Mouse (Mus musculus) neural tube, embryonic 11.5 days (tissue): ENCODE measurements around the gene BC025920. TPM values are rescaled to one million over a fixed set of nuclear protein-coding genes. Genes with fewer than 3 reads are reported as not detected.
A peak's percentile ranks its signal among the peaks of the same experiment; 100 is the strongest.
"Not testable (repeated sequence)": the region's sequence is repeated elsewhere in the genome, so short reads cannot be mapped to it uniquely, and the experiment has no call there.

Experiments
- ATAC-seq: fragments of 200-750 bp; cut with Nextera tagmentation; 2 replicates; pipeline ENCODE4 v1.8.0; 2017; ENCODE audit warnings: moderate number of reproducible peaks, mild to moderate bottlenecking, moderate TSS enrichment, moderate library complexity; ENCODE audit not compliant: insufficient read depth, low FRiP score, low TSS enrichment
- DNase-seq: peaks from one replicate; pipeline ENCODE4 v3.0.0-alpha.2; 2015; ENCODE audit warnings: low spot score
- H3K27ac ChIP-seq: fragments of 300-500 bp; sonication (generic); 2 replicates; pipeline ENCODE4 v1.5.1; 2014; ENCODE audit warnings: low read depth, mild to moderate bottlenecking, low read length
- H3K27me3 ChIP-seq: fragments of 300-500 bp; sonication (generic); 2 replicates; pipeline ENCODE4 v1.6.1; 2014; ENCODE audit warnings: mild to moderate bottlenecking, low read length, mixed read lengths; ENCODE audit not compliant: control insufficient read depth, insufficient read depth
- H3K36me3 ChIP-seq: fragments of 300-500 bp; sonication (generic); 2 replicates; pipeline ENCODE4 v1.6.1; 2014; ENCODE audit warnings: mild to moderate bottlenecking, low read length, moderate library complexity, mixed read lengths; ENCODE audit not compliant: control insufficient read depth, insufficient read depth
- H3K4me1 ChIP-seq: fragments of 300-500 bp; sonication (generic); 2 replicates; pipeline ENCODE4 v1.6.1; 2014; ENCODE audit warnings: low read length, mixed read lengths; ENCODE audit not compliant: control insufficient read depth, insufficient read depth
- H3K4me2 ChIP-seq: fragments of 300-500 bp; sonication (generic); 2 replicates; pipeline ENCODE4 v1.6.1; 2014; ENCODE audit warnings: low read depth, mild to moderate bottlenecking, moderate library complexity
- H3K4me3 ChIP-seq: fragments of 300-500 bp; sonication (generic); 2 replicates; pipeline ENCODE4 v1.5.1; 2014; ENCODE audit warnings: low read depth, low read length
- H3K9ac ChIP-seq: fragments of 300-500 bp; sonication (generic); 2 replicates; pipeline ENCODE4 v1.6.1; 2014; ENCODE audit warnings: mild to moderate bottlenecking, low read length
- H3K9me3 ChIP-seq: fragments of 300-500 bp; sonication (generic); 2 replicates; pipeline ENCODE4 v1.6.1; 2016; ENCODE audit warnings: low read length; ENCODE audit not compliant: control insufficient read depth
- WGBS: fragments of 180-500 bp; shearing (Covaris S2); extraction: QIAGEN DNeasy Blood & Tissue Kit; methylation state at CpG from one replicate; pipeline ENCODE4 v1.1.7; 2014; 5-methylcytosine and 5-hydroxymethylcytosine counted together
- polyA plus RNA-seq: library from polyadenylated mRNA; unstranded; fragments of >200 nt; fragmentation: Nextera tagmentation; extraction: Ambion mirVana; gene quantifications from 2 replicates; pipeline ENCODE4 v1.2.1, GENCODE M21; 2014

BC025920 gene
- polyA plus RNA-seq, 1 experiment from 2014 or later = 0.80 TPM

- not testable (repeated sequence) for H3K27me3 ChIP-seq, H3K36me3 ChIP-seq, H3K4me1 ChIP-seq, DNase-seq, H3K9ac ChIP-seq, H3K4me3 ChIP-seq, H3K9me3 ChIP-seq, ATAC-seq, H3K27ac ChIP-seq, H3K4me2 ChIP-seq
- 52% methylated on average over 4 of the region's 4 CpGs for WGBS
These were observed 34.8 kb downstream of the BC025920 start for GRCm38 (mm10) chr10:81640825-81641224.

- DNase-seq = no peak
- Histone ChIP-seq H3K36me3 (no peaks in the 10 kb centered on the region), H3K4me2 (no peak overlapping the region), H3K4me1 (peaks cover 9% of the 10 kb centered on the region; the same call in 1 of the 2 replicates), H3K9me3 (no peaks in the 10 kb centered on the region), H3K9ac (no peak overlapping the region), H3K27ac (no peak overlapping the region), H3K4me3 (no peak overlapping the region), H3K27me3 (no peaks in the 10 kb centered on the region)
- no peak for ATAC-seq
- WGBS = 98% methylated on average over 2 of the region's 2 CpGs
These were observed 35.5 kb downstream of the BC025920 start for GRCm38 (mm10) chr10:81641566-81641965.

- Histone ChIP-seq H3K27ac (no peak overlapping the region), H3K4me3 (no peak overlapping the region), H3K9ac (peak overlapping the region; percentile 11; the same call in 1 of the 2 replicates), H3K9me3 (no peaks in the 10 kb centered on the region), H3K36me3 (no peaks in the 10 kb centered on the region), H3K4me1 (peaks cover 9% of the 10 kb centered on the region; the same call in 1 of the 2 replicates), H3K27me3 (no peaks in the 10 kb centered on the region), H3K4me2 (no peak overlapping the region)
- 79% methylated on average over 8 of the region's 8 CpGs for WGBS
- ATAC-seq = no peak
- no peak for DNase-seq
These were observed 36.0 kb downstream of the BC025920 start for GRCm38 (mm10) chr10:81641978-81642647.

GRCm38 (mm10) chr10:81642648-81643448, 36.8 kb downstream of the BC025920 start:
- Histone ChIP-seq H3K27ac (peak overlapping the region; percentile 95), H3K9me3 (no peaks in the 10 kb centered on the region), H3K4me2 (peak overlapping the region; percentile 87), H3K9ac (peak overlapping the region; percentile 93), H3K27me3 (no peaks in the 10 kb centered on the region), H3K4me3 (peak overlapping the region; percentile 69), H3K36me3 (no peaks in the 10 kb centered on the region), H3K4me1 (peaks cover 9% of the 10 kb centered on the region; the same call in 1 of the 2 replicates)
- peak; percentile 46; the same call in 1 of the 2 replicates for ATAC-seq
- WGBS = 21% methylated on average over 24 of the region's 24 CpGs
- no peak for DNase-seq

- Histone ChIP-seq H3K4me3 (peak overlapping the region; percentile 69), H3K4me2 (peak overlapping the region; percentile 87), H3K27me3 (no peaks in the 10 kb centered on the region), H3K36me3 (no peaks in the 10 kb centered on the region), H3K9me3 (no peaks in the 10 kb centered on the region), H3K27ac (peak overlapping the region; percentile 95), H3K9ac (peak overlapping the region; percentile 93), H3K4me1 (peaks cover 9% of the 10 kb centered on the region; the same call in 1 of the 2 replicates)
- ATAC-seq = peak; percentile 87
- WGBS = under 1% methylated on average over 75 of the region's 75 CpGs
- peak; percentile 95 for DNase-seq
These were observed 37.5 kb downstream of the BC025920 start for GRCm38 (mm10) chr10:81643449-81644055.

- WGBS = 47% methylated on average over 2 of the region's 2 CpGs
- no peak overlapping the region for H3K27ac ChIP-seq
- DNase-seq (no peak), ATAC-seq (0 out of 2 replicates have a peak, but pooled peaks have one; percentile 9)
- H3K9ac ChIP-seq = peak overlapping the region; percentile 93
- H3K4me3 ChIP-seq = peak overlapping the region; percentile 69
- H3K9me3 ChIP-seq = no peaks in the 10 kb centered on the region
- H3K4me1 ChIP-seq = peaks cover 9% of the 10 kb centered on the region; the same call in 1 of the 2 replicates
- no peaks in the 10 kb centered on the region for H3K27me3 ChIP-seq
- H3K36me3 ChIP-seq = no peaks in the 10 kb centered on the region
- H3K4me2 ChIP-seq = peak overlapping the region; percentile 87
These were observed 38.1 kb downstream of the BC025920 start for GRCm38 (mm10) chr10:81644162-81644561.

- H3K36me3 ChIP-seq = no peaks in the 10 kb centered on the region
- H3K9me3 ChIP-seq = no peaks in the 10 kb centered on the region
- H3K27ac ChIP-seq = no peak overlapping the region
- ATAC-seq (no peak), DNase-seq (no peak)
- H3K4me1 ChIP-seq = peaks cover 9% of the 10 kb centered on the region; the same call in 1 of the 2 replicates
- H3K9ac ChIP-seq = no peak overlapping the region
- 90% methylated on average over 18 of the region's 18 CpGs for WGBS
- H3K4me2 ChIP-seq = no peak overlapping the region
- H3K4me3 ChIP-seq = no peak overlapping the region
- no peaks in the 10 kb centered on the region for H3K27me3 ChIP-seq
These were observed 38.6 kb downstream of the BC025920 start for GRCm38 (mm10) chr10:81644716-81645115.

- Histone ChIP-seq H3K27me3 (no peaks in the 10 kb centered on the region), H3K4me3 (no peak overlapping the region), H3K4me1 (peaks cover 9% of the 10 kb centered on the region; the same call in 1 of the 2 replicates), H3K36me3 (no peaks in the 10 kb centered on the region), H3K9ac (no peak overlapping the region), H3K27ac (no peak overlapping the region), H3K9me3 (no peaks in the 10 kb centered on the region), H3K4me2 (no peak overlapping the region)
- DNase-seq = no peak
- ATAC-seq = no peak
- 88% methylated on average over 4 of the region's 4 CpGs for WGBS
These were observed 39.3 kb downstream of the BC025920 start for GRCm38 (mm10) chr10:81645391-81645790.
